Mouse (Mus musculus) bone marrow macrophage, adult 2 months (primary cell): Measurements from ENCODE around the gene Cdh3. TPM values are rescaled to one million over a fixed set of nuclear protein-coding genes. Genes with fewer than 3 reads are reported as not detected.
A peak's percentile ranks its signal among the peaks of the same experiment; 100 is the strongest.

ENCODE experiments used
- H3K27ac ChIP-seq: 2 replicates; pipeline ENCODE4 v1.5.1; 2012; ENCODE audit warnings: low read depth, low read length; ENCODE audit not compliant: insufficient read depth
- H3K4me1 ChIP-seq: 2 replicates; pipeline ENCODE4 v1.6.1; 2012; ENCODE audit warnings: low read length; ENCODE audit not compliant: control insufficient read depth, insufficient read depth
- H3K4me3 ChIP-seq: 2 replicates; pipeline ENCODE4 v1.5.1; 2012; ENCODE audit warnings: mild to moderate bottlenecking, low read length, moderate library complexity; ENCODE audit not compliant: insufficient read depth
- CTCF ChIP-seq: IDR thresholded peaks from 2 replicates; pipeline ENCODE4 v1.5.1; 2012; ENCODE audit warnings: low read depth, mild to moderate bottlenecking, low read length, moderate library complexity
- POLR2A ChIP-seq: IDR thresholded peaks from 2 replicates; pipeline ENCODE4 v1.6.1; 2012; ENCODE audit warnings: mild to moderate bottlenecking, low read depth, low read length, borderline replicate concordance
- polyA plus RNA-seq: library from polyadenylated mRNA; stranded (reverse); fragments of >200 nt; gene quantifications from 2 replicates; pipeline ENCODE4 v1.2.4, GENCODE M21; 2012; ENCODE audit not compliant: missing spikeins, insufficient read depth, insufficient read length

The Cdh3 gene
- polyA plus RNA-seq, 1 experiment, result not detected

- TF ChIP-seq CTCF, result no peak
- no peak for TF ChIP-seq POLR2A
- H3K27ac ChIP-seq, result no peak overlapping the region
- no peak overlapping the region for H3K4me3 ChIP-seq
- peaks cover 15% of the 10 kb centered on the region for H3K4me1 ChIP-seq
Measured at GRCm38 (mm10) chr8:106526725-106527124, 16.0 kb downstream of the Cdh3 start.

GRCm38 (mm10) chr8:106527241-106528036 lies 16.7 kb downstream of the Cdh3 start:
- no peak overlapping the region for H3K4me3 ChIP-seq

GRCm38 (mm10) chr8:106528596-106529249 lies 18.0 kb downstream of the Cdh3 start:
- TF ChIP-seq CTCF, result no peak
- TF ChIP-seq POLR2A, result no peak
- no peak overlapping the region for H3K4me3 ChIP-seq
- H3K27ac ChIP-seq, result no peak overlapping the region
- peaks cover 15% of the 10 kb centered on the region for H3K4me1 ChIP-seq

More at GRCm38 (mm10) chr8:106527241-106528036, 16.7 kb downstream of the Cdh3 start:
- peaks cover 15% of the 10 kb centered on the region for H3K4me1 ChIP-seq
- no peak overlapping the region for H3K27ac ChIP-seq
- no peak for TF ChIP-seq POLR2A
- peak; percentile 94 for TF ChIP-seq CTCF

- no peak overlapping the region for H3K4me3 ChIP-seq
- TF ChIP-seq POLR2A (no peak), CTCF (no peak)
- H3K4me1 ChIP-seq, result peaks cover 15% of the 10 kb centered on the region
- H3K27ac ChIP-seq, result no peak overlapping the region
Measured at GRCm38 (mm10) chr8:106529885-106530482, 19.3 kb downstream of the Cdh3 start.

GRCm38 (mm10) chr8:106530566-106530965 lies 19.9 kb downstream of the Cdh3 start:
- no peak overlapping the region for H3K27ac ChIP-seq
- H3K4me1 ChIP-seq, result peaks cover 15% of the 10 kb centered on the region
- peak; percentile 70 for TF ChIP-seq CTCF
- no peak for TF ChIP-seq POLR2A
- no peak overlapping the region for H3K4me3 ChIP-seq

- TF ChIP-seq POLR2A (no peak), CTCF (no peak)
- no peaks in the 10 kb centered on the region for H3K4me1 ChIP-seq
- no peak overlapping the region for H3K27ac ChIP-seq
- no peak overlapping the region for H3K4me3 ChIP-seq
Measured at GRCm38 (mm10) chr8:106533709-106534108, 23.0 kb downstream of the Cdh3 start.

GRCm38 (mm10) chr8:106534449-106534848 lies 23.8 kb downstream of the Cdh3 start:
- no peak overlapping the region for H3K4me3 ChIP-seq
- no peak for TF ChIP-seq POLR2A
- peak; percentile 84 for TF ChIP-seq CTCF
- H3K27ac ChIP-seq, result no peak overlapping the region
- no peaks in the 10 kb centered on the region for H3K4me1 ChIP-seq

- no peak for TF ChIP-seq POLR2A
- peak; percentile 47 for TF ChIP-seq CTCF
- Histone ChIP-seq H3K27ac (no peak overlapping the region), H3K4me3 (no peak overlapping the region), H3K4me1 (no peaks in the 10 kb centered on the region)
Measured at GRCm38 (mm10) chr8:106535448-106535847, 24.8 kb downstream of the Cdh3 start.

GRCm38 (mm10) chr8:106539193-106539592 lies 28.5 kb downstream of the Cdh3 start:
- no peaks in the 10 kb centered on the region for H3K4me1 ChIP-seq
- H3K4me3 ChIP-seq, result no peak overlapping the region
- TF ChIP-seq POLR2A, result no peak
- no peak for TF ChIP-seq CTCF
- no peak overlapping the region for H3K27ac ChIP-seq

- H3K4me3 ChIP-seq, result no peak overlapping the region
- no peaks in the 10 kb centered on the region for H3K4me1 ChIP-seq
- TF ChIP-seq CTCF (no peak), POLR2A (no peak)
- H3K27ac ChIP-seq, result no peak overlapping the region
Measured at GRCm38 (mm10) chr8:106541002-106541401, 30.3 kb downstream of the Cdh3 start.
